Mouse (Mus musculus): ENCODE data around the gene Hist1h2ad.

GRCm38 (mm10) chr13:23526312-23526711 lies 47.9 kb upstream of the Hist1h2ad start:
- TF ChIP-seq TAL1 (IDR thresholded peaks at IDR 0.05; ENCODE audit: low read length) = no peak
- no peak for TF ChIP-seq GATA1 (IDR thresholded peaks at IDR 0.05; ENCODE audit: low read length)

All from erythroblast, embryonic 14.5 days (primary cell).